Mouse (Mus musculus) thymus, adult 18-20 months (tissue): ENCODE measurements around the gene Prss41.
"Not testable (repeated sequence)": the region's sequence is repeated elsewhere in the genome, so short reads cannot be mapped to it uniquely, and the experiment has no call there.

Experiments
- DNase-seq, 2 experiments: peaks; one replicate each; pipeline ENCODE4 v3.0.0; 2022; ENCODE audit warnings: mixed read lengths in 2 of 2

The Prss41 gene

DNA sequence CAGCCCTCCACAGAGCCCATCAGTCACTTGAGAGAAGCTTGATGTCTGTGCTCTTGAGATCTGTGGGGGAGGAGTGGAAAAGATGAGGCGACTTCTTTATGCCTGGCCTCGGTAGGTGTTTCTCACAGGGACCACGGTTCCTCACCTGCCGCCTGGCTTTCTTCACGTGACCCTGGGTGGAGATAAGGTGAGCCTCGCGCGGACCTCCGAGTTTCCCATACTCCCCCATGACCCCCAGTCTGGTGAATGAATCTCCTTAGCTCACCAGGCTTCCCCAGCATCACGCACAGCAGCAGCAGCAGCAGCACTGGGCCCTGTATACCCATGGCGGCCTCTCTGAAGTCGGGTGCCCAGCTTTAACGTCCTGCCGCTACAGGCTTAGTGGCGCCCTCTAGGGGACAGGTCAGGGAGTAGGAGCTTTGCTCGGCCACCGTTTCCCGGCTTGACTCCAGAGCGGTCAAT is at the start of gene Prss41, which contains the start of gene Prss32:
Gene Prss41 (minus strand): TSS at position 361 of the 462 bp plus-strand sequence.
Gene Prss32 (plus strand): TSS at position 44 of the 462 bp plus-strand sequence.
- DNase-seq, result peak in 1 of 2 experiments; percentile 32

DNA sequence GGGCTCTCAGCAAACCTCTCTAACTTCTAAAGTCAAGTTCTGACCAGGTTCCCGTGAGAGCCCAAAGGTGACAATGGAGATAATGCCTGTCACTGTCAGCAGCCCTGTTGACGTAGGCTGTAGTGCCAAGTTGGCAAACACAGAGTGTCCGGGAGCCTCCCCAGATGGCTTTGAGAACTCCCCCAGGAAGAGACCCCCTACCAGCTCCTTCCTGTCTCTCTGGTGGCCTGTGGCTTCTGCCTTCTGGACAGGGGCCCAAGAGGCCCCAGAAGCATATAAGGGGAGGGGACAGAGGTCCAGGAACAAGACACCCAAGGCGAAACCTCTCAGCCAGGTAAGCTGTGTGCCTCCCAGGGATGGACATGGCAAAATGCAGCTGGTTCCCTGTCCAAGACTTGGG is 36.6 kb upstream of the Prss41 start, which contains the start of the genes Dcpp1 and Dcpp2:
Gene Dcpp1 (plus strand): TSS at position 301 of the 400 bp plus-strand sequence.
Gene Dcpp2 (plus strand): TSS at position 305 of the 400 bp plus-strand sequence.
- DNase-seq, result not testable (repeated sequence)

- DNase-seq, result no peak
Observed at GRCm38 (mm10) chr17:23877166-23877565, 33.2 kb upstream of the Prss41 start.

DNA sequence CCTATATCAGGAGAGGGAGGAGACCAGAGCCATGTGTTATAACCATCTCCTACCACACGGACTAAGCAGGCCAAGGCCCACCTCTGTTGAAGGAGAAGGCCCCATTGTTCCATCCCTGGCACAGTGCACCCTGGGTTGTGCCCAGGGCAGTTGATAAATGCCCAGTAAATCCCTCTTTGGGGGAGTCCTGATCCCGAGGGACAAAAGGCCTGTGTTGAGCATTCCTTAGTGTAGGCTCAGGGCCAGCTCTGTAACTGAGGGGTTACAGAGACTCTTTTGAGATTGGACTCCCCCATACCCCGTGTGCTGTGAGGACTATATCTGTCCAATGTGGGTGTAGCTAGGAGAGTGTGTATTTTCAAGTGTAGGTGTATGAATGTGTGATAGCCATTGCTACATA is 32.8 kb upstream of the Prss41 start:
- DNase-seq, result no peak

DNA sequence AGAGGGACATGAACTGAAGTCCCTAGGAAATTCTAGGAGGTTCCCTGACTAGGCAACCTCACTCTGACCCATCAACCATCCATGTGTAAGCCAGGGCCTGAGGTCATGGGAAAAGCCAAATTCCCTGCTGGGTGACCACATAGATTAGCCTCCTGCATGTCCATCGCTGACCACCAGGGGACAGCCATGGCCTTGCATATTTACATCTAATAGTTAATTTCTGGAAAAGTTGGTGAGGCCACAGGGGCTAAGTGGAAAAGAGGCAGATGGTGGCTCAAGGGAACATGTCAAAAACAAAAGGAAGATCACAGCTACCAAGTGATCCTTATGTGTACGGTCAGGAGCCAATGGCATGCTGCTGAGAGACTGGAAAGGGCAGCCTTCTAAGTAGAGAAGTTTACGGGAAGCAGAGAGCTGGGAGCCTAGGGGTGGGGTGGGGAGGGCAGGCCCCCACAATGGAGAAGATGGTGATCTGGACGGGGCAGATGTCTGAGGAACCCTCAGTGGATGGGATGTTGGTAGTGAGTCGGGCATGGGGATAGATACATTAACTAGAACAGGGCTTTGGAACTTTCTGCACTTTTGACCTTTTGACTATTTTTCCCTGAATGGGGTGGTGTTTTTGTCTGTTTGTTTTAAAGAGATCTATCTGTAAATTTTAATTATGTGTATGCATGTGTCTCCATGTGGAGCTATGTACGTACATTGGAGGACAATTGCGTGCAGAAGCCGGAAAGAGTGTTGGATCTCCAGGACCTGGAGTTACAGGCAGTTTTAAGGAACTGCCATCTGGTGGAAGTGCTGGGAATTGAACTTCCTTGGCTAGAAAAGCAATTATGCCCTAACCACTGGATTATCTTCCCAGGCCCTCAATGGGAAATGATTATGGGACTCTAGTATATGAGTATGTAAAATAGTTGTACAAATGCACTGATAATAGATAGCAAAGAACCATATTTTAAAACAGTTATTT is 30.2 kb upstream of the Prss41 start:
- no peak for DNase-seq

DNA sequence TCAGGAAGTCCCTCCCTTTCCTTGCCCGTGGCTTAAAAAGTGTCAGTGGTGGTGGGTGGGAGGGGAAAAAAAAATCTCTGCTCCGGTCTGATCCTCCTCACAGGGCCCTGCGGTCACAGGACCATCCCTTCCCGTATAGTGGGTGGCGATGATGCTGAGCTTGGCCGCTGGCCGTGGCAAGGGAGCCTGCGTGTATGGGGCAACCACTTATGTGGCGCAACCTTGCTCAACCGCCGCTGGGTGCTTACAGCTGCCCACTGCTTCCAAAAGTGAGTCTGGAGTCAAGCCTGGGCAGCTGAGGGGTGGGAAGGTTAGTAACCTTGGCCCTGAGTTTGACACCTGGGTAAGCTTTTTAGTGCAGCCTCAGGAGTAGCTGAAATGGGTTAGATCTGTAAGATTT is 24.5 kb upstream of the Prss41 start:
- DNase-seq, result no peak

- DNase-seq, result no peak
Observed at GRCm38 (mm10) chr17:23867756-23868155, 23.8 kb upstream of the Prss41 start, which contains the start of gene Prss21. TSS of gene Prss21 (plus strand) at chr17:23868056.

- no peak for DNase-seq
Observed at GRCm38 (mm10) chr17:23862926-23863325, 19.0 kb upstream of the Prss41 start.

- no peak for DNase-seq
Observed at GRCm38 (mm10) chr17:23857913-23858312, 13.9 kb upstream of the Prss41 start.

DNA sequence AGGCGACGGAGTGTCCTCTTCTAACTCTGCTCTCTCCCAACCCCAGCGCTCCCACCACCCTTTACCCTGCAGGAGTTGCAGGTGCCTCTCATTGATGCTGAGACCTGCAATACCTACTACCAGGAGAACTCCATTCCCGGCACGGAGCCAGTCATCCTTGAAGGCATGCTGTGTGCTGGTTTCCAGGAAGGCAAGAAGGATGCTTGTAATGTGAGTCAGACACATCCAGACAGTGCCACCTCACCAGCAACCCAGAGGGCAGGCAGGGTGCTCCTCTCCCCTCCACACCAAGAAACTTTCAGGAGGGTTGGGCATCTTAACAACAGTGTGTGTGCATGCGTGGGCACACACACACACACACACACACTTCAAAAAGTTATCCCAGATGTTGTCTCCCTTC is 13.2 kb upstream of the Prss41 start:
- DNase-seq, result no peak

- no peak for DNase-seq
Observed at GRCm38 (mm10) chr17:23854229-23854765, 10.3 kb upstream of the Prss41 start.

DNA sequence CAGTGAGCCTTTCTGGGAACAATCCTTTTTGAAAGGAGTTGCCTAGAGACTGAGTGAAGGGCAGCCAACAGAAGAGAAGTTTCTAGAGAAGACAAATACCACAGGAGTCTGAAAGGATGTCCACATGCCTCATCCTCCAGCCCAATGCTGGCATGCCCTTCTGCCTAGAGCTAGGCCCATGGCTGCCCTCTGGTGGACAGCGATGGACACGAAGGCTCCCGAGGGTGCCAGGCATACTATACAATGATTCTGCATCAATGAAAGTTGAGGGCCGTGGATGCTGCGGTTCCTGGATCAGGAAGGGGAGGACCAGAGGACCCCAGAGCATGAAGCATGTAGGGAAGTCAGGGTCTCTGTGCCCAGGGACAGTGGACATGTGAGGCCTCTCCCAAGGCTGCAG is 9.3 kb upstream of the Prss41 start:
- DNase-seq, result no peak

GRCm38 (mm10) chr17:23850853-23851749 is 7.1 kb upstream of the Prss41 start:
- DNase-seq, result no peak

GRCm38 (mm10) chr17:23850028-23850427 is 6.1 kb upstream of the Prss41 start:
- no peak for DNase-seq

DNA sequence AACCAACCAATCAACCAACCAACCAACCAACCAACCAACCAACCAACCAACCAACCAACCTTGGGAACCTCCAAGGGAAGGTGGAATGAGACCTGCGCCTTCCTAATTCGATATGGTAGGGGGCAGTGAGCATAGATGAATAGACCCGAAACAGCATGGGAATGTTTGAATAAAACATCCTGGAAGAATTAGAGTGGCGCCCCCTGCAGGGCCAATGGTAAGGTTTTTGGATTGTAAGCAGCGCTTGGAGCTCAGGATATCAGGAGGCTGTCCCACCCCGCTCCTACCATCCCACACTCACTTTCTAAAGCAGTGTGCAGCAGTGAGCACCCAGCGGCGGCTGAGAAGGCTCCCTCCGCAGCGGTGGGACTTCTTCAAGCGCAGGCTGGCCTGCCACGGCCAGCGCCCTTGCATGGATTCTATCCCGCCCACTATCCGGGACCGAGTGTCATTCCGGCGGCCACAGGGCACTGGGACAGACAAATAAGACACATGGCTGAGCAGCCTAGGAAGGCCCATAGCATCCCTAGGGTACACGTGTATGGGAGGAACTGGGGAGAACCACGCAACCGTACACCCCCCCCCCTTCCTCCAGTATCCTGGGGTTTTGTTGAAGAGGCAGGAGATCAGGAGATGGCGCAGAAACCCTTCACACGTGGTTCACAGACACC is 696 bp downstream of the Prss41 start:
- DNase-seq, result no peak

DNA sequence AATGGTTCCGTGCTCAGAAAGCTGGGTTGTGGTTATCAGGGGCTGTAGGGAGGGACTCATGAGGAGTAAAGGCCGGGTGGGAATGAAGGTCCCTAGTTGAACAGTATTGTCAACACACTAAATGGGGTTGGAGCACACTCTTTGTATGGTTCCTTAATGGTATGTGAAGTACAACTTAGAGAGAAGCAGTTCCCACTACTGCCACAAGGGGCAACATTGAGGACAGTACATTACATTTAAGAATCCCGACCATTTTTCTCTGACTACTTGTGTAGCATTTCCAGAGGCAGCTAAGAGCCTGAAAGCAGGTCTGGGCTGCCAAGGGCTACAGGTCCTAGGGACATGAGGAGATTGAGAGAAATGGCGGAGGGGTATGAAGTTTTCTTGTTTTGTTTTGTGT is 2.8 kb downstream of the Prss41 start:
- no peak for DNase-seq

- no peak for DNase-seq
Observed at GRCm38 (mm10) chr17:23836006-23836575, 7.9 kb downstream of the Prss41 start, which contains the start of gene Prss33. TSS of gene Prss33 (minus strand) at chr17:23836056.

- DNase-seq, result no peak
Observed at GRCm38 (mm10) chr17:23831201-23831600, 12.8 kb downstream of the Prss41 start.

- peak; percentile 70 to 80 for DNase-seq
Observed at GRCm38 (mm10) chr17:23829064-23829619, 14.8 kb downstream of the Prss41 start, which contains the start of gene Elob. TSS of gene Elob (minus strand) at chr17:23829136.

GRCm38 (mm10) chr17:23828271-23829001 is 15.5 kb downstream of the Prss41 start:
- peak; percentile 60 to 75 for DNase-seq
